Mouse (Mus musculus) gastrocnemius, adult 8-10 months (tissue): Measurements from ENCODE around the gene En2. TPM values are rescaled to one million over a fixed set of nuclear protein-coding genes. Genes with fewer than 3 reads are reported as not detected.

Experiments
- DNase-seq, 2 experiments: peaks; one replicate each; pipeline ENCODE4 v3.0.0; 2022; ENCODE audit warnings: low spot score in 2 of 2
- total RNA-seq, 4 experiments: library from RNA; stranded (reverse); gene quantifications; 2 replicates each; pipeline ENCODE4 v1.2.4; 2022

The En2 gene
- total RNA-seq, 4 experiments from 2014 or later = 0.38 to 0.48 (median 0.44) TPM

GRCm38 (mm10) chr5:28178322-28178721 lies 12.8 kb downstream of the En2 start:
- DNase-seq = no peak

DNA sequence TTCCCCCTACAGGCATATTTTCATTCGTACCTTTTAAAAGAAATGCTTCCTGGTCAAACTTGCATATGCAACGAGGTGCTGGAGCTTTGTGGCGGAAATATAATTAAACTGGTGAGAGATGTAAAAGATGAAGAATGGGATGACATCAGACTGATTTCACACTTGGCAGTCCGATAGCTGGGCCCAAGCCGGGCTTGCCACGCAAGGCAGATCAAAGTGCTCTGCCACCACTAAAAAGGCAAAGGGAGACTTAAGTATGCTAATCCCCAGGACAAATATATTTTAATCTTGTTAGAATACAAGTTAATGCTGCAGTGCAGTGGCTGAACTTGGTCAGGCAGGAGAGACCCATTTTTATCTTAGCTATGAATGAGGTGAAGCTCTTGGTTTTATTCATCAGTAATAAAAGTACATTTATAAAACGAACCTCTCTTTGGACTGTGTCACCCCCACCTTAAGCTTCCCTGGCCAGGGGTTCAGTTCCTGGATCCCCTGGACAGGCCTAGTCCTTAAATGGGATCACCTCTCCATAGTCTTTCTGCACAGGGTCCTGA lies 13.8 kb downstream of the En2 start:
- DNase-seq = no peak

DNA sequence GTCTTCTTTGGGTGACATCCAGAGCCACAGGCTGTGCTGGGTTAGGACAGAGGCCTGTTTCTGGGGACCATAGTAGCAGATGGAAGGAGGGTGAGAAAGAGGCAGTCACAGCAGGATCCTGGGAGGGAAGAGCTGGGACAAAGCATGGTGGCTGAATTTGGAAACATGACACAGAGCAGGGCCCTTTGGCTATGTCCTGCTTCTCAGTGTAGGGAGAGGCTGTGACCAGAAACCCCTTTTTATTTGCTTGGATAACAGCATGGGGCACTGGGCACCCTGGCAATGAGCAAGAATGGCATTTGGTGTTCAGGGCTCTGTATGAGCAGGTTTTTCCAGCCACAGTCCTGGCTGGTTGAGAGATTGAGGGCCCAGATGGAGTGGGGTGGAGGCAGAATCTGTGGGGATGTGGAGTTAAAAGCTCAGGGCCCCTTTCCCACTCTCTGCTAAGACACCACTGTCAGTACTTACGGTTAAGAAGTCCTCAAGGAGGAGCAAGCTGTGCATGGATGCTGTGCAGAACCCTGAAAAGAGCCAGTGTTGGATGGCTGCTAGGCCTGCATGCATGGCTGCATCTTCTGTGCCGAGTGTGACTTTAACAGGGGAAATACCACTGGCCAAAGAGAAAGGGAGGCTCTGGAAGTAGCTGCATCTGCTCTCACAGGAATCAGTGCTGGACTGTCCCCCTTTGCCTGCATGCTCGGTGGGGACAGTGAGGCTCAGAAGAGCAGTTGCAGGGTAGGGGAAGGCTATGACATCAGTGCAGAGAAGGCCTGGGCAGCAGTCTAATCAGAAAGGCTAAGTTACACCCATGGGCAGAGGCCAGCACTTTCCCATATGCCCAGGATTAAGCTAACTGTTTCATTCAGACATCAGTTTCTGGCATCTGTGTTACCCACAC lies 26.0 kb downstream of the En2 start:
- no peak for DNase-seq

- DNase-seq = no peak
These were observed 26.6 kb downstream of the En2 start for GRCm38 (mm10) chr5:28192099-28192454.

DNA sequence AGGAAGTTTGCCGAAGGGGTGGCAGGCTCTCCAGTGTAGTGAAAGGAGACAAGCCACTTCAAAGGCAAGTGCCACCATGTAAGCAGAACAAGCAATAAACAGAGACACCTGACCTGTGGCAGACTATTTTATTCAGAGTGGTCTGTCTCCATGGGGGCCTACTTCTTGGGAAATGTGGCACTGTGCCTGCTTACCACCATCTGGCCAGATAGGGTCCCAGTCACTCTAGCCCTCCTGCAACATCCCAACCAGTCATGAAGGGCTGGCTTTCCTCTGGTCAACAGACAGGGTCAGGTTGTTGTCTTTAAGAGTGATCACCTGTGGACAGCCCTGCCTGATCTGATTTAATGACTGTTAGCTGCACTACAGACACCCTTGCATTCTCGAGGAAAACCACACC lies 30.0 kb downstream of the En2 start:
- DNase-seq = no peak

- DNase-seq = no peak
These were observed 33.8 kb downstream of the En2 start for GRCm38 (mm10) chr5:28199089-28199873.

GRCm38 (mm10) chr5:28203086-28203485 lies 37.6 kb downstream of the En2 start:
- no peak for DNase-seq

- DNase-seq = no peak
These were observed 39.2 kb downstream of the En2 start for GRCm38 (mm10) chr5:28204678-28205077.

DNA sequence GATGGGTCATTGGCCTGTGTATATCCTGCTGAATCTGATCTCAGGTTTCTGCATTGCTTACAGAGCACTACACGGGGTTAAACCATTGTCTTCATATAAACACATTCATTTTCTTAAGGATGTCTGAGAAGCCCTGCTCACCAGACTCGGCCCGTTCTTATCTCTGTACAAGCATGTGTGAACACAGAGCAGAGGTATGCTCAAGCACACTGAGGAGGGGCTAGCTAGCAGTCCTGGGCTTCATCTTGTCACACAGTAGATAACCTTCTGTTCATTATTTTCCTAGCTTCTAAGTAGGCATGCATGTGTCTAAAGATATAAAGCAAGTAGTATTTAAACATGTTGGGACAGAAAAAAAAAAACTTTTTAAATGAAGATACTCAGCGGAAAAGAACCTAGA lies 41.0 kb downstream of the En2 start:
- no peak for DNase-seq

GRCm38 (mm10) chr5:28207043-28207442 lies 41.5 kb downstream of the En2 start:
- no peak for DNase-seq

DNA sequence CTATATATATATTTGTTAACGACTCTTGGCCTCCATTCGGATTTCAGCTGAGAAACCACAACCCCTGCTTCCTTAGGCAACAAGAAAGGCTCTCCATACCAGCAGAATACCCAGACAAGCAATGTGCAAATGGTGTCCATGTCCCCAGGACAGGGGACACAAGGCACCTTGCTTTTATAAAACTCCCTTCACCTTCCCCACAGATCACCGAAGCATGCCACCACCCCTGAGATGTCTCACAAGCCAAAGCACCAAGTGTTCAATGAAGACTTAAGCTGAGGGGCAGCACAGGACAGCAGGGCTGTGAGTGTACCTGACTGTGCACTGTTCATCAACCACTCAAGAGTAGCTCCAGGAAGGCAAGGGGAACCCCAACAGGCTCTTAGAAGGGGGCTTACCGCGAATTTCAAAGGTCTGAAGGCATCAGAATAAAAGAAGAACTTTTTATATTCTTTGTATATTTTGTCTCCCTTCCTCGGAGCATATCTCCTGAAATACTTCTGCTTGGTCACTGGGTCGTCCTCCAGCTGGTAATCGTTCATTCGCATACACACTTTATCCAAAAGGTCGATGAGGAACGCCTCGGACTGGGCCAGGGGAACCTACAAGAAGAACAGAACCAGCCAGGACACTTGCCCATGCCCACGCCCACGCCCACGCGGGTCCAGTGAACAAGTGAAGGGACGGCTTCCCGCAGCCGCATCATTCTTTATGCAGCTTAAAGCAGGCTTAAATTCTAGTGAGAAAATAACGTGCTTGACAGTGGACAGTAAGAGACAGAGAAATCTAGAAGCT lies 43.4 kb downstream of the En2 start:
- no peak for DNase-seq

DNA sequence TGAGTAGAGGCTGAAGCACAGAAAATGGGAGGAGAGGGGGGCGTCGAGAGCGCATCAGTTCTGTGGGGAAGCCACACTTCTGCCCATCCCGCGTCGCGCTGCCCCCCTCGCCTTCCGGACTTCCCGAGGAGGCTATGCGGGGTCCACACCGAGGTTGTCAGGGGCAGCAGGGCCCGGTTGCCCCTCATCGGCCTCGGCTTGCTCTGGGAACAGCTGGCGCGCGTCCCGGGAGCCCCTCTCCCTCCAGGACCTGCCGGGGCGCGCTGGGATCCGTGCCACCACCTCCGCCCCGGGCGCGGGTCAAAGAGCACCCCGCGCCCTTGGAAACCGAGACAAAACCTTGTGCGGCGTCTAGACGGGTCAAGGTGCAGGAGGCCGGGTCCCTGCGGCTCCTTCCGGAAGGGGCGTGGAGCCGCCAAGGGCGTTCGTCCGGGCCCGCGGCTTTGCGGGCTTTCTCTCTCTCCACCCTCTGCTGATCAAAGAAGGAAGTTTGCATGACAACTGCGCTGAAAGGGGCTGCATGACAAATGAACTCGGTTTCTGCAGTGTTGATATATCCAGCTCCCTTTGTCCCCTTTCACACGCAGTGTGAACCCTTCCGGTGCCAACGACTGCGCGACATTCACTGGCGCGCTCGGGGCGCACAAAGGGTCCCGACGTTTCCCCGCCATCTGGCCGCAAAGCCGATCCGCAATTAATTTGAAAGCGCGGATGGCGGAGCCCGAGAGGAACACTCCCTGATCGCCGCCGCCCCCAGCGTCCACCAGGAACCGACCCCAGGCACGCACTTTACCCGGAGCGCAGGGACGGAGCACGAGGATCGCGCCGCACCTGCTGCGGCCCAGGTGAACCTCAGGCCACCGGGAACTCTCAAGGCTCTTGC lies 44.3 kb downstream of the En2 start:
- no peak for DNase-seq

- DNase-seq = no peak
These were observed 45.4 kb downstream of the En2 start for GRCm38 (mm10) chr5:28210591-28211550.

- DNase-seq = no peak
These were observed 46.3 kb downstream of the En2 start for GRCm38 (mm10) chr5:28211651-28212310.

DNA sequence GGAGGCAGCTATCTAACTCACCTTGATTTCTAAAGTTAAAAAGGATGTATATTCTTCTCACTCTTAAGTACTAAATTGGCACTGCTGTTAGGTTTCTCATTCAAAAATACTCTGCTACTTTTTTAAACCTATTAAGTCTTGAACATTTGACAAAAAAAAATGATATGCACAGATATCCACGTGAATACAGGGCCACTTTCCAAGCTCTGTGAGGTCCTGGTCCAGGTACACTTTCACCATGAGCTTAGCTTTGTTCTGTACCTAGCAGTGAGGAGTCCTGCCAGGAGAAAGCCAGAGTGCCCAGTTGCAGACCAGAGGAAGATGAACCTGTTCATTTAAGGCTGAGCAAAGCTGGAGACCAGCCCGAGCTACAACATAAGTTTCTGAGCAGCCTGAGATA lies 47.9 kb downstream of the En2 start:
- DNase-seq = no peak

- no peak for DNase-seq
These were observed 54.1 kb downstream of the En2 start for GRCm38 (mm10) chr5:28219596-28219995.
